Mouse (Mus musculus) heart, embryonic 13.5 days (tissue): ENCODE results near the gene Ano6. TPM values are rescaled to one million over a fixed set of nuclear protein-coding genes. Genes with fewer than 3 reads are reported as not detected.

Source experiments
- ATAC-seq: fragments of 200-750 bp; cut with Nextera tagmentation; 2 replicates; pipeline ENCODE4 v1.8.0; 2017; ENCODE audit warnings: moderate TSS enrichment; ENCODE audit not compliant: insufficient number of reproducible peaks, low FRiP score, low TSS enrichment; ENCODE audit errors: extremely low read depth
- H3K27ac ChIP-seq: fragments of 300-500 bp; sonication (generic); replicated peaks from 2 replicates; pipeline ENCODE4 v1.5.1; 2015; ENCODE audit warnings: moderate library complexity, mild to moderate bottlenecking, inconsistent platforms
- H3K27me3 ChIP-seq: fragments of 300-500 bp; sonication (generic); replicated peaks from 2 replicates; pipeline ENCODE4 v1.6.1; 2015; ENCODE audit warnings: mild to moderate bottlenecking, inconsistent platforms
- H3K36me3 ChIP-seq: fragments of 300-500 bp; sonication (generic); 2 replicates; pipeline ENCODE4 v1.6.1; 2015; ENCODE audit warnings: mild to moderate bottlenecking, inconsistent platforms
- H3K4me1 ChIP-seq: fragments of 300-500 bp; sonication (generic); 2 replicates; pipeline ENCODE4 v1.6.1; 2015; ENCODE audit warnings: inconsistent platforms
- H3K4me2 ChIP-seq: fragments of 300-500 bp; sonication (generic); 2 replicates; pipeline ENCODE4 v1.6.1; 2015; ENCODE audit warnings: inconsistent platforms, mild to moderate bottlenecking, moderate library complexity
- H3K4me3 ChIP-seq: fragments of 300-500 bp; sonication (generic); 2 replicates; pipeline ENCODE4 v1.5.1; 2015; ENCODE audit warnings: moderate library complexity, mild to moderate bottlenecking, inconsistent platforms
- H3K9ac ChIP-seq: fragments of 300-500 bp; sonication (generic); 2 replicates; pipeline ENCODE4 v1.6.1; 2015; ENCODE audit warnings: inconsistent platforms, mild to moderate bottlenecking, moderate library complexity
- H3K9me3 ChIP-seq: fragments of 300-500 bp; sonication (generic); 2 replicates; pipeline ENCODE4 v1.6.1; 2016; ENCODE audit warnings: inconsistent platforms
- WGBS: fragments of 180-500 bp; shearing (Covaris S2); methylation state at CpG from one replicate; pipeline ENCODE4 v1.1.7; 2015; ENCODE audit warnings: mixed read lengths; 5-methylcytosine and 5-hydroxymethylcytosine counted together
- polyA plus RNA-seq: library from polyadenylated mRNA; unstranded; fragments of >200 nt; fragmentation: Nextera tagmentation; extraction: Ambion mirVana; gene quantifications from 2 replicates; pipeline ENCODE4 v1.2.1, GENCODE M21; 2015

Gene Ano6
- polyA plus RNA-seq, 1 experiment from 2014 or later, result 31.0 TPM

DNA sequence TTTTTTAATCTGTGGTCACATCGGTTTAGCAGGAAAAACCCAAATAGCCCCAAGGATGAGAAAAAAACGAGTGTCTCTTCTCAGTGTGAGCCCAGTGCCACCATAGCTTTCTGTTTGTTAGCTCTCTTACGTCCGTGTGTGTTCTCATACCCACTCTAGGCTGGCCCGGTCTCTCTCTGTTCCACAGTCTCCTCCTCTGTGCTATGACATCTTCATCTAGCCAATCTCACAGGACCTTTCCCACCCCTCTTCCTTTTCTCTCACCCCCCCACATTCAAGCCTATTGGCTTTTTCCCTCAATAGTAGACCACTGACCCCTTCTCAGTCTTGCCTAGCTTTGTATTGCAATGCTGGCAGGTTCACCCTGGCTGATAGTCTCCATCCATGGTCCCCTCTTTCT is 179.5 kb downstream of the Ano6 start:
- Histone ChIP-seq H3K4me2 (no peak overlapping the region), H3K4me1 (no peaks in the 10 kb centered on the region), H3K27ac (no peak overlapping the region), H3K9ac (no peak overlapping the region), H3K4me3 (no peak overlapping the region), H3K9me3 (no peaks in the 10 kb centered on the region), H3K36me3 (peaks cover 83% of the 10 kb centered on the region), H3K27me3 (no peaks in the 10 kb centered on the region)
- ATAC-seq, result no peak
- WGBS, result 82% methylated on average over 5 of the region's 5 CpGs

DNA sequence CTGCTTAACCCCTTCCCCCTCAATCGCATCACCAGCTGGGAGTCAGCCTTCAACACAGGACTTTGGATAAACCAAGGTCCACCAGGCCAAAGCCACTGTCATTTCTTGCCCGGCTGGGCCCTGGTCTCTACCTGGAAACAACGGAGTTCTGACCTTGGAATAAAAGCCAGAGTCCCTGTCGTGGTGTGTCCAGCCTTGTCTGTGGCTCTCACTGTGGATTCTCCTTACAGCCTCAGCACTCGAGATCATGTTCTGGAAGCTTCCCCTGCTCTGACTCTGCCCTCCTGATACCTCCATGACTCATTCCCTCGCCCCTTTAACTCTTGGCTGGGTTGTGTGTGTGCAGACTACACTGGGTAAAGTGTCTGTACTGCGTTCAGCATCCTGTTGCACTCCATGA is 180.0 kb downstream of the Ano6 start:
- no peaks in the 10 kb centered on the region for H3K9me3 ChIP-seq
- H3K27me3 ChIP-seq, result no peaks in the 10 kb centered on the region
- 87% methylated on average over 7 of the region's 7 CpGs for WGBS
- no peak for ATAC-seq
- H3K9ac ChIP-seq, result no peak overlapping the region
- no peak overlapping the region for H3K4me2 ChIP-seq
- H3K4me3 ChIP-seq, result no peak overlapping the region
- H3K27ac ChIP-seq, result no peak overlapping the region
- no peaks in the 10 kb centered on the region for H3K4me1 ChIP-seq
- peaks cover 84% of the 10 kb centered on the region for H3K36me3 ChIP-seq

DNA sequence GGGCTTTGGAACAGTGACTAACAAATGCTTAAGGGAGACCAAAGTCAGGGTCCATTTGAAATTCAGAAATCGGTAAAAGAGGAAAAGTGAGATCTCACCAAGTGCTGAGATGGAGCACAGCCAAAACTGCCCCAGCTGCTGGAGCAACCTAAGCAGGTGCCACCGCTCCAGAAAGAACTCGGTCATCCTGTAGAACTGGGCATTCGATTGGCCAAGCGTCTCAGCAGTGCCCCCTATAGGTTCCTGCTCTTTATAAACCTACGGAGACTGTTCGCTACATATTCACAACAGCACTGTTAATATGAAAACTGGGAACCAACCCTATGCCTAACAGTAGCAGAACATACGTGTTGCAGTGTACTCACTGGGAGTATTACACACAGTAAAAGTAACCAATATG is 180.7 kb downstream of the Ano6 start:
- H3K27me3 ChIP-seq, result no peaks in the 10 kb centered on the region
- H3K4me2 ChIP-seq, result no peak overlapping the region
- H3K4me3 ChIP-seq, result no peak overlapping the region
- no peaks in the 10 kb centered on the region for H3K9me3 ChIP-seq
- ATAC-seq, result no peak
- H3K9ac ChIP-seq, result no peak overlapping the region
- H3K27ac ChIP-seq, result no peak overlapping the region
- 0 out of 2 replicates have a peak, but pooled peaks cover 4% of the 10 kb centered on the region for H3K4me1 ChIP-seq
- H3K36me3 ChIP-seq, result peaks cover 80% of the 10 kb centered on the region
- 90% methylated on average over 8 of the region's 8 CpGs for WGBS

DNA sequence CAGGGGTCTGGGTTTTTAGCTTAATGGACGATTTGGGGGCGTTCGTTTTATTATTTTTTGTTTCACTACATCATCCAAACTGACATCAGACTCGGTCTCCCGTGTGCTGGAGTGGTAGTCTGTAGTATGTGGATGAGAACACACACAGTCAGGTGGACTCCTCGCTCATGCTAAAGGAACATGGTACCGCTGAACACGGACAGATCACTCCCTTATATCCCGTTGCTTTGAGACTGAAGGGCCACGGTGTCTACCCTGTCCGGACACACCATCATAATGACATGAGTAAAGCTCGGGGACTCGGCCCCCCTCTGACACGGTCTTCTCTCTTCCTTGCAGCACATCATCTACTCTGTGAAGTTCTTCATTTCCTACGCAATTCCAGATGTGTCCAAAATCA is 181.5 kb downstream of the Ano6 start:
- no peak for ATAC-seq
- no peak overlapping the region for H3K9ac ChIP-seq
- H3K9me3 ChIP-seq, result no peaks in the 10 kb centered on the region
- 0 out of 2 replicates have a peak, but pooled peaks cover 10% of the 10 kb centered on the region for H3K4me1 ChIP-seq
- WGBS, result 90% methylated on average over 15 of the region's 15 CpGs
- peaks cover 75% of the 10 kb centered on the region for H3K36me3 ChIP-seq
- no peak overlapping the region for H3K27ac ChIP-seq
- H3K4me2 ChIP-seq, result no peak overlapping the region
- no peaks in the 10 kb centered on the region for H3K27me3 ChIP-seq
- no peak overlapping the region for H3K4me3 ChIP-seq

DNA sequence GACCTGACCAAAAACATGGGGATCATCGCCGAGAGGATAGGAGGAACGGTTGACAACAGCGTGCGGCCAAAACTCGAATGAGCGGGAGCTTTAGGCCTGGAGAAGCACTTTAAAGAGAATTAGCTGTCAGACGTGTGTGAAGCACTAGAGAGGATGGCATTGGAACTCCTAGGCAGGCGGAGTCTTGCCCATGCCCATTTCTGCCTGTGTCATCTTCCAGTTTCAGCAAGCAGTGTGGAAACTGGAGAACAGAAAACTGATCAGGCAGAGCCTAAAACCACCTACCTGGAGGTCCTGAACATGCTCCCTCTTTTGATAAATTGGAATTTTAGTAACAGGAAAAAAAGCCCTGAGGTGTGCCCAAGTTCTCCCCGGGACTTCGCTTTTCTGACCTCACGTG is 182.0 kb downstream of the Ano6 start:
- WGBS, result 91% methylated on average over 12 of the region's 12 CpGs
- H3K9me3 ChIP-seq, result no peaks in the 10 kb centered on the region
- peaks cover 71% of the 10 kb centered on the region for H3K36me3 ChIP-seq
- H3K27me3 ChIP-seq, result no peaks in the 10 kb centered on the region
- H3K4me1 ChIP-seq, result 0 out of 2 replicates have a peak, but pooled peaks cover 10% of the 10 kb centered on the region
- H3K4me3 ChIP-seq, result no peak overlapping the region
- H3K9ac ChIP-seq, result no peak overlapping the region
- no peak overlapping the region for H3K27ac ChIP-seq
- no peak overlapping the region for H3K4me2 ChIP-seq
- no peak for ATAC-seq

DNA sequence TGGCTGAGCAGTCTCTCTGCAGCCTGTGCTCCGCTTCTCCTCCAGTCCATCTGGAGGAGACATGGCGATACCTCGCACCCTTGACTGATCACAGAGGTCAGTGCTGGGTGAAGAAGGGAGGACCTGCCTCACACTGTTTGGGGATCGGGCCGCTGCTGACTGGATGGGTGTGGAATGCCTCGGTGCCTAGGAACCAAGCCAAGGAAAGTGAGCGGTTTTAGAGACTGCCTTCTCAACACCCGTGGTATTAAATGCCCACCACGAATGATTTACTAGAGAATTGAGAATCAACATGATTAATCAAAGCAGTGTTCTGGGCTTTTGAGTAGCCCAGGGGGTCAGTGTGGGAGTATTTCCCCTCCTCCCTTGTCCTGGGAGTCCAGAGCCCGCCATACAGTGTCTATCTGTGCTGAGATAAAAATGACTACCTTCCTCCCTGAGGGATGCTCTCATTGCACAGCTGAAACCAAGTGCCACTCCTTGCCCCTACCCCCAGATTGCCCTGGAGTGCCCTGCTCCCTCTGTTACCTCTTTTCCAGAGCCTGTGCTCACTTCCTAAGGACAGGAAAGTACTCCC is 183.5 kb downstream of the Ano6 start:
- Histone ChIP-seq H3K4me2 (no peak overlapping the region), H3K36me3 (peaks cover 63% of the 10 kb centered on the region), H3K4me1 (0 out of 2 replicates have a peak, but pooled peaks cover 10% of the 10 kb centered on the region), H3K27ac (no peak overlapping the region), H3K9me3 (no peaks in the 10 kb centered on the region), H3K27me3 (no peaks in the 10 kb centered on the region), H3K4me3 (no peak overlapping the region), H3K9ac (no peak overlapping the region)
- no peak for ATAC-seq
- WGBS, result 69% methylated on average over 10 of the region's 10 CpGs

DNA sequence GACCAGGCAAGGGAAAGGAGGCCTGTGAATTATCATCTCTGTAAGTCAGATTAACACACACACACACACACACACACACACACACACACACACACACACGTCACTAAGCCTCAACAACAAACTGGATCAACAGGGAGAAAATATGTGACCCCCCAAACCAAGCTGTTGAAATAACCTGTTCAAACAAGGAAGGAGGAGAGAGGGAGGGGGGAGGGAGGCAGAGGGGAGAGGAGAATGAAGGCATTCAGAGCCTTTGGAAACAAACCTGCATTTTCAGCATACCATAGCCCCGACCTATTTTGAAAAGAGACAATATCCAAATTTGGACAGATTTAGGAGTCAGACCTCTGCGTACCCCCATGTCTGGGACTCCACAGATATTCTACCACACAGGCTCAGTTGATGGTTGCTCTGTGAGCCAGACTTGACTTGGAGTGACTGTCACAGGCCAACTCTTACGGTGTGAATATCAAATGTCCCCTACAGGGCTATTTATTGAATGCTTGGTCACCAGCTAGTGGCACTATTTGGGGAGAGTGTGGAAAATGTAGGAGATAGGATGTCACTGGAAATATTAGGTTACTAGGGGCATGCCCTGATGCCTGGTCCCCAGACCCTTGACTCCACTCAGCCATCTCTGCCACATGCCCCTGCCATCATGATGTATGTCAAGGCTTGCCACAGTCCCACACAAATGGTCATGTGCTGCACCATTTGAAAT is 185.7 kb downstream of the Ano6 start:
- WGBS, result 48% methylated on average over 4 of the region's 4 CpGs
- Histone ChIP-seq H3K9ac (no peak overlapping the region), H3K27me3 (no peaks in the 10 kb centered on the region), H3K27ac (no peak overlapping the region), H3K4me3 (no peak overlapping the region), H3K36me3 (peaks cover 41% of the 10 kb centered on the region), H3K9me3 (no peaks in the 10 kb centered on the region), H3K4me2 (no peak overlapping the region), H3K4me1 (0 out of 2 replicates have a peak, but pooled peaks cover 10% of the 10 kb centered on the region)
- no peak for ATAC-seq

DNA sequence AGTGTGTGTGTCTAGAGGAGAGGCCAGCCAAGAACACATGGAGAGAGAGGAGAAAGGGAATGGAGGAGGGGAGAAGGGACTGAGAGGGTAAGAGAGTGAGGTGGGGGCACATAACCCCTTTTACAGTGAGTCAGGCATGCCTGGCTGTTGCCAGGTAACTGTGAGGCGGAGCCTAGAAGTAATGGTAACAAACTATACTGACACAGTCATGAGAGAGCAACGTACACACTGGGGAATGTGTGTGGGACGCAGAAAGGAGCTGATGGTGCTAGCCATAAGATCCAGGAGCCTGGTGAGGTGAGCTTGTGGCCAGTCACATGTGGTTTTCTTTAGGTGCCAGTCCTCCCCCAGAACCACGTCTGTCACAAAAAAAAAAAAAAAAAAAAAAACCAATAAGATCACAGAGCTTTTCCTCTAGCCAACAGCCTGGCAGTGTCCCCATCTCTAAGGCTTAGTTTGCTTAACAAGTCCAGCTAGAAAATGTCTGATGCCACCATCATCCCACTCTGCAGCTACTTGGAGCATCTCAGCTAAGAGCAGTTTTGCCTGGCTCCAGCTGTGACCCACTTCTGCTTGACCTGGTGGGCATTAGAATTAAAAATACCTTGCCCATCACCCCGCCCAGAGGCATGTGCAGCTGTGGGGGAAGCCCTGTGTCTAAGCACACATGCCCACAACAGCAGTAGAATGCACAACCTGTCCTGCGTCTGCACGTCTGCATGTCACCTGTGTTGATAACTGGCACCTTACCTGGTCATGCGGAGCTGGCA is 186.7 kb downstream of the Ano6 start:
- 0 out of 2 replicates have a peak, but pooled peaks cover 10% of the 10 kb centered on the region for H3K4me1 ChIP-seq
- no peak overlapping the region for H3K4me3 ChIP-seq
- no peak overlapping the region for H3K9ac ChIP-seq
- no peak for ATAC-seq
- H3K9me3 ChIP-seq, result no peaks in the 10 kb centered on the region
- 68% methylated on average over 8 of the region's 8 CpGs for WGBS
- H3K27ac ChIP-seq, result no peak overlapping the region
- H3K27me3 ChIP-seq, result no peaks in the 10 kb centered on the region
- peaks cover 31% of the 10 kb centered on the region for H3K36me3 ChIP-seq
- H3K4me2 ChIP-seq, result no peak overlapping the region

DNA sequence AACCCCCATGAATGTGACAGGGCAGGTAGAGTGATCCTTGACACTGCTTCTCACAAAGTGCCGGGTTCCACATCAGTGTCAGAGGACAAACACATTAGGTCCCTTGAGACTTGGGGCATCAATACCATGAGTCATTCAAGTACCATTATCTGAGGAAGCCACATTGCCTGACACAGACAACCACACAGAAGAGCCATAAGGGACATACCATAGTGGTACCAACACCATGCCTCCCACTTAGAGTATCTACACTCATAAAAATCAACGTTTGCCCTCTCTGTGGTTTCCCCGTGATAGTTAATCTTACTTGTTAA is 187.3 kb downstream of the Ano6 start:
- Histone ChIP-seq H3K27me3 (no peaks in the 10 kb centered on the region), H3K4me3 (no peak overlapping the region), H3K4me1 (0 out of 2 replicates have a peak, but pooled peaks cover 10% of the 10 kb centered on the region), H3K27ac (no peak overlapping the region), H3K4me2 (no peak overlapping the region), H3K36me3 (peaks cover 26% of the 10 kb centered on the region), H3K9ac (no peak overlapping the region), H3K9me3 (no peaks in the 10 kb centered on the region)
- 78% methylated on average over 3 of the region's 3 CpGs for WGBS
- no peak for ATAC-seq

DNA sequence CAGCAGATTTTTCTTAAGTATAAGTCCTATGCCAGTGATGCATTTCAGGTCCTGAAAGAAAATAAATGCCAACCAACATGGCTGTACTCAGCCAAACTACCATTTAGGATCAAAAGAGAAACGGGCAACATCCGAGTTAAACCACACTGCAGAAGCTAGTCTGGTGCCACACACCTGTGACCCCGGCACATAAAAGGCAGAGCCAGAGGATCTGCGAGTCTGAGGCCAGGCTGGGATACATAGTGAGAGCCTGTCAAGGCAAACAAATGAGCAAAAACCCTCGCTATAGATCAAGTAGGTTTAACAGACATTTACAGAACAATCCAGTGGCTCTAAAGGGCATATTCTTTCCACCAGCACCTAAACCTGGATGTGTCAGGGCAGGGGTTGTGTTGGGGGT is 190.0 kb downstream of the Ano6 start:
- WGBS, result 56% methylated on average over 5 of the region's 5 CpGs
- Histone ChIP-seq H3K36me3 (peaks cover 3% of the 10 kb centered on the region; the same call in 1 of the 2 replicates), H3K9ac (no peak overlapping the region), H3K27ac (no peak overlapping the region), H3K27me3 (no peaks in the 10 kb centered on the region), H3K4me1 (0 out of 2 replicates have a peak, but pooled peaks cover 10% of the 10 kb centered on the region), H3K9me3 (no peaks in the 10 kb centered on the region), H3K4me2 (no peak overlapping the region), H3K4me3 (no peak overlapping the region)
- ATAC-seq, result no peak

DNA sequence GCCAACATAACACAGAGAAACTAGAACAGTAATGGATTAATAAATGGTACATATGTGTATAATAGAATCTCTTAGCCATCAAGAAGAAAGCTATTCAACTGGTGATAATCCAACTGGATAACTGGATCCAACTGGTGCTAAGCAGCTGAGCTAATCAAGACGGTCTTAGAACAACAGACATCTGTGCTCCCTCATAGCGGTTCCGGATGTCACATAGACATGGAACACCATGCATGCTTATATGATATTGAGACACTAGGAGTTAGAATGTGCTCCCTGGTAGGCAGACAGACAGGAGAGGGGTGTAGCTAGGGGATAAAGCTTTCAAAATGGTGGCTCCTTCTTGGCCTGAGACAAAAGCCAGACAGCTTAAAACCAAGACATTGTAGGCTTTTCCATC is 197.3 kb downstream of the Ano6 start:
- H3K27ac ChIP-seq, result no peak overlapping the region
- WGBS, result 86% methylated on average over 3 of the region's 3 CpGs
- H3K9ac ChIP-seq, result no peak overlapping the region
- H3K4me3 ChIP-seq, result no peak overlapping the region
- H3K27me3 ChIP-seq, result no peaks in the 10 kb centered on the region
- no peak overlapping the region for H3K4me2 ChIP-seq
- peaks cover 12% of the 10 kb centered on the region for H3K9me3 ChIP-seq
- H3K4me1 ChIP-seq, result no peaks in the 10 kb centered on the region
- ATAC-seq, result no peak
- 0 out of 2 replicates have a peak, but pooled peaks cover 4% of the 10 kb centered on the region for H3K36me3 ChIP-seq
